Mouse (Mus musculus): ENCODE results near the gene Kif24. TPM values are rescaled to one million over a fixed set of nuclear protein-coding genes. Genes with fewer than 3 reads are reported as not detected.

The Kif24 gene
- total and polyA plus RNA-seq, 2 experiments, result 0.37 to 0.43 TPM

- no peak for DNase-seq (ENCODE audit: extremely low read depth, low read depth, low spot score)
- Histone ChIP-seq H3K79me2 (ENCODE audit: control insufficient read depth, insufficient read depth, low read length) (no peaks in the 10 kb centered on the region), H3K4me3 (ENCODE audit: insufficient read depth, low read depth, low read length) (no peak overlapping the region), H3K27me3 (ENCODE audit: control insufficient read depth, insufficient read depth, low read length) (no peaks in the 10 kb centered on the region), H3K27ac (replicated peaks; ENCODE audit: insufficient read depth, low read depth, low read length) (no peak overlapping the region), H3K4me1 (ENCODE audit: control insufficient read depth, insufficient read depth, low read length) (no peaks in the 10 kb centered on the region), H3K36me3 (ENCODE audit: control insufficient read depth, insufficient read depth, low read length) (no peaks in the 10 kb centered on the region), H3K9ac (ENCODE audit: low read depth, low read length) (no peak overlapping the region)
- 97% methylated on average over 1 of the region's 1 CpGs for WGBS
- TF ChIP-seq POLR2A (IDR thresholded peaks at IDR 0.05; ENCODE audit: extremely low read depth, insufficient read depth, low read length) (no peak), CTCF (IDR thresholded peaks at IDR 0.05; ENCODE audit: low read depth, low read length) (no peak)
These were observed 6.7 kb upstream of the Kif24 start for GRCm38 (mm10) chr4:41471384-41471689.

- 77% methylated on average over 5 of the region's 5 CpGs for WGBS
- Histone ChIP-seq H3K36me3 (ENCODE audit: control insufficient read depth, insufficient read depth, low read length) (no peaks in the 10 kb centered on the region), H3K4me3 (ENCODE audit: insufficient read depth, low read depth, low read length) (no peak overlapping the region), H3K27me3 (ENCODE audit: control insufficient read depth, insufficient read depth, low read length) (no peaks in the 10 kb centered on the region), H3K27ac (replicated peaks; ENCODE audit: insufficient read depth, low read depth, low read length) (no peak overlapping the region), H3K9ac (ENCODE audit: low read depth, low read length) (no peak overlapping the region), H3K4me1 (ENCODE audit: control insufficient read depth, insufficient read depth, low read length) (no peaks in the 10 kb centered on the region), H3K79me2 (ENCODE audit: control insufficient read depth, insufficient read depth, low read length) (no peaks in the 10 kb centered on the region)
- TF ChIP-seq CTCF (IDR thresholded peaks at IDR 0.05; ENCODE audit: low read depth, low read length), result no peak
- no peak for TF ChIP-seq POLR2A (IDR thresholded peaks at IDR 0.05; ENCODE audit: extremely low read depth, insufficient read depth, low read length)
- no peak for DNase-seq (ENCODE audit: extremely low read depth, low read depth, low spot score)
These were observed 6.1 kb upstream of the Kif24 start for GRCm38 (mm10) chr4:41470684-41471383.

- TF ChIP-seq POLR2A (IDR thresholded peaks at IDR 0.05; ENCODE audit: extremely low read depth, insufficient read depth, low read length) (no peak), CTCF (IDR thresholded peaks at IDR 0.05; ENCODE audit: low read depth, low read length) (no peak)
- no peak overlapping the region for H3K9ac ChIP-seq (ENCODE audit: low read depth, low read length)
- DNase-seq (ENCODE audit: extremely low read depth, low read depth, low spot score), result no peak
- H3K36me3 ChIP-seq (ENCODE audit: control insufficient read depth, insufficient read depth, low read length), result no peaks in the 10 kb centered on the region
- no peaks in the 10 kb centered on the region for H3K79me2 ChIP-seq (ENCODE audit: control insufficient read depth, insufficient read depth, low read length)
- no peak overlapping the region for H3K4me3 ChIP-seq (ENCODE audit: insufficient read depth, low read depth, low read length)
- no peaks in the 10 kb centered on the region; the same call in 1 of the 2 replicates for H3K4me1 ChIP-seq (ENCODE audit: control insufficient read depth, insufficient read depth, low read length)
- WGBS, result 79% methylated on average over 7 of the region's 7 CpGs
- no peak overlapping the region for H3K27ac ChIP-seq (replicated peaks; ENCODE audit: insufficient read depth, low read depth, low read length)
- no peaks in the 10 kb centered on the region for H3K27me3 ChIP-seq (ENCODE audit: control insufficient read depth, insufficient read depth, low read length)
These were observed 5.5 kb upstream of the Kif24 start for GRCm38 (mm10) chr4:41470051-41470683.

GRCm38 (mm10) chr4:41469199-41469598, 4.5 kb upstream of the Kif24 start:
- WGBS, result 83% methylated on average over 10 of the region's 10 CpGs
- H3K27me3 ChIP-seq (ENCODE audit: control insufficient read depth, insufficient read depth, low read length), result no peaks in the 10 kb centered on the region
- H3K9ac ChIP-seq (ENCODE audit: low read depth, low read length), result no peak overlapping the region
- H3K27ac ChIP-seq (replicated peaks; ENCODE audit: insufficient read depth, low read depth, low read length), result no peak overlapping the region
- H3K4me1 ChIP-seq (ENCODE audit: control insufficient read depth, insufficient read depth, low read length), result no peaks in the 10 kb centered on the region; the same call in 1 of the 2 replicates
- TF ChIP-seq CTCF (IDR thresholded peaks at IDR 0.05; ENCODE audit: low read depth, low read length) (no peak), POLR2A (IDR thresholded peaks at IDR 0.05; ENCODE audit: extremely low read depth, insufficient read depth, low read length) (no peak)
- no peak for DNase-seq (ENCODE audit: extremely low read depth, low read depth, low spot score)
- H3K79me2 ChIP-seq (ENCODE audit: control insufficient read depth, insufficient read depth, low read length), result no peaks in the 10 kb centered on the region
- no peak overlapping the region for H3K4me3 ChIP-seq (ENCODE audit: insufficient read depth, low read depth, low read length)
- H3K36me3 ChIP-seq (ENCODE audit: control insufficient read depth, insufficient read depth, low read length), result no peaks in the 10 kb centered on the region

GRCm38 (mm10) chr4:41468396-41469080, 3.9 kb upstream of the Kif24 start:
- Histone ChIP-seq H3K27ac (replicated peaks; ENCODE audit: insufficient read depth, low read depth, low read length) (no peak overlapping the region), H3K79me2 (ENCODE audit: control insufficient read depth, insufficient read depth, low read length) (no peaks in the 10 kb centered on the region), H3K4me3 (ENCODE audit: insufficient read depth, low read depth, low read length) (no peak overlapping the region), H3K36me3 (ENCODE audit: control insufficient read depth, insufficient read depth, low read length) (no peaks in the 10 kb centered on the region), H3K9ac (ENCODE audit: low read depth, low read length) (no peak overlapping the region), H3K4me1 (ENCODE audit: control insufficient read depth, insufficient read depth, low read length) (peaks cover 4% of the 10 kb centered on the region), H3K27me3 (ENCODE audit: control insufficient read depth, insufficient read depth, low read length) (no peaks in the 10 kb centered on the region)
- WGBS, result 47% methylated on average over 17 of the region's 17 CpGs
- TF ChIP-seq CTCF (IDR thresholded peaks at IDR 0.05; ENCODE audit: low read depth, low read length), result peak; percentile 30
- TF ChIP-seq POLR2A (IDR thresholded peaks at IDR 0.05; ENCODE audit: extremely low read depth, insufficient read depth, low read length), result no peak
- DNase-seq (ENCODE audit: extremely low read depth, low read depth, low spot score), result peak; percentile 59

Data from liver, adult 2 months (tissue).